Mouse (Mus musculus) thymus, adult 2 months (tissue): ENCODE measurements around the gene Nme4. TPM values are rescaled to one million over a fixed set of nuclear protein-coding genes. Genes with fewer than 3 reads are reported as not detected.

Source experiments
- DNase-seq: peaks from one replicate; pipeline ENCODE4 v3.0.0; 2021
- H3K27ac ChIP-seq: fragments of 200-500 bp; 2 replicates; pipeline ENCODE4 v1.5.1; 2012; ENCODE audit warnings: low read length, control low read depth; ENCODE audit not compliant: control insufficient read depth, insufficient read depth
- H3K27me3 ChIP-seq: fragments of 200-500 bp; 2 replicates; pipeline ENCODE4 v1.6.1; 2012; ENCODE audit warnings: mild to moderate bottlenecking, low read length, moderate library complexity, mixed read lengths; ENCODE audit not compliant: control insufficient read depth, insufficient read depth
- H3K36me3 ChIP-seq: fragments of 200-500 bp; 2 replicates; pipeline ENCODE4 v1.6.1; 2012; ENCODE audit warnings: mild to moderate bottlenecking, low read length, moderate library complexity; ENCODE audit not compliant: control insufficient read depth, insufficient read depth
- H3K4me1 ChIP-seq: fragments of 200-500 bp; replicated peaks from 2 replicates; pipeline ENCODE4 v1.6.1; 2012; ENCODE audit warnings: low read length; ENCODE audit not compliant: control insufficient read depth, insufficient read depth
- H3K4me3 ChIP-seq: fragments of 200-500 bp; 2 replicates; pipeline ENCODE4 v1.5.1; 2012; ENCODE audit warnings: mild to moderate bottlenecking, low read length, control low read depth, moderate library complexity; ENCODE audit not compliant: control insufficient read depth, insufficient read depth
- CTCF ChIP-seq: fragments of 200-500 bp; IDR thresholded peaks from 2 replicates; pipeline ENCODE4 v1.5.1; 2012; ENCODE audit warnings: mild to moderate bottlenecking, control low read depth, low read length, moderate library complexity, borderline replicate concordance; ENCODE audit not compliant: control insufficient read depth, poor library complexity, insufficient read depth; ENCODE audit errors: extremely low read depth
- POLR2A ChIP-seq: fragments of 200-500 bp; IDR thresholded peaks from 2 replicates; pipeline ENCODE4 v1.6.1; 2012; ENCODE audit warnings: mild to moderate bottlenecking, low read length, control low read depth, moderate library complexity; ENCODE audit not compliant: control insufficient read depth, poor library complexity, insufficient read depth; ENCODE audit errors: extremely low read depth
- WGBS: fragments of 180-500 bp; shearing (Covaris S2); methylation state at CpG from one replicate; pipeline ENCODE4 v1.1.7; 2018; 5-methylcytosine and 5-hydroxymethylcytosine counted together
- polyA plus RNA-seq: library from polyadenylated mRNA; depleted of rRNA; stranded (reverse); fragments of >200 nt; gene quantifications from 2 replicates; pipeline ENCODE4 v1.2.3, GENCODE M21; 2012; rRNA removed

The Nme4 gene
- polyA plus RNA-seq, result 30.9 and 33.1 TPM in 2 replicates

GRCm38 (mm10) chr17:26095121-26095740 is at the start of gene Nme4:
Gene Nme4, minus strand, starts transcription at chr17:26095602.
- 3% methylated on average over 47 of the region's 47 CpGs for WGBS
- H3K4me1 ChIP-seq, result peaks cover 17% of the 10 kb centered on the region
- TF ChIP-seq POLR2A (no peak), CTCF (no peak)
- H3K36me3 ChIP-seq, result no peaks in the 10 kb centered on the region
- H3K27me3 ChIP-seq, result no peaks in the 10 kb centered on the region
- no peak within 1 kb of the TSS for H3K27ac ChIP-seq
- peak; percentile 54 for DNase-seq
- peak within 1 kb of the TSS; percentile 49 for H3K4me3 ChIP-seq

DNA sequence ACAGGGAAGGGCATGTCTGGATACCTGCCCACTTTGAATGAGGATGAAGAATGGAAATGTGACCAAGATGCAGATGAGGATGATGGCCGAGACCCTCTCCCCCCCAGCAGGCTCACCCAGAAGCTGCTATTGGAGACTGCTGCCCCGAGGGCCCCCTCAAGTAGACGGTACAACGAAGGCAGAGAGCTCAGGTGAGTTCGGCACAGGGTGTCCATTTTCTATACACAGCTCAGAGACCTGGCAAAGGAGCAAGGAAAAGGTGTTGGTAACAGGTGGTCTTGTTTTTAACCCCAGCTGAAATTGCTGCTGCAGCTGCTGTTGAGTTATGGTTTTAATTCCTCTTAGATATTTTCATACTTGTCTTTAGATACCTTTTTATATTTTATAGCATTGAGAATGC is 48.0 kb upstream of the Nme4 start:
- WGBS, result 98% methylated on average over 5 of the region's 5 CpGs
- peaks cover 27% of the 10 kb centered on the region for H3K36me3 ChIP-seq
- no peak for DNase-seq
- no peaks in the 10 kb centered on the region for H3K27me3 ChIP-seq
- peaks cover 5% of the 10 kb centered on the region for H3K4me1 ChIP-seq
- TF ChIP-seq POLR2A (no peak), CTCF (no peak)
- no peak overlapping the region for H3K4me3 ChIP-seq
- H3K27ac ChIP-seq, result no peak overlapping the region

DNA sequence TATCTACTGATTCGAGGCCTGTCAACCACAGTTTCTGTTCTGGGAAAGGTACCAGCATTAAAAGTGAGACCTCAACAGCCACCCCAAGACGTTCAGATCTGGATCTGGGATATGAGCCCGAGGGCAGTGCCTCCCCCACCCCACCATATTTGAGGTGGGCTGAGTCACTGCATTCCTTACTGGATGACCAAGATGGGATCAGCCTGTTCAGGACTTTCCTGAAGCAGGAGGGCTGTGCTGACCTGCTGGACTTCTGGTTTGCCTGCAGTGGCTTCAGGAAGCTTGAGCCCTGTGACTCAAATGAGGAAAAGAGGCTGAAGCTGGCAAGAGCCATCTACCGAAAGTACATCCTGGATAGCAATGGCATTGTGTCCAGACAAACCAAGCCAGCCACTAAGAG is 47.4 kb upstream of the Nme4 start:
- Histone ChIP-seq H3K36me3 (peaks cover 27% of the 10 kb centered on the region), H3K27ac (no peak overlapping the region), H3K4me3 (no peak overlapping the region), H3K27me3 (no peaks in the 10 kb centered on the region), H3K4me1 (peaks cover 9% of the 10 kb centered on the region)
- TF ChIP-seq CTCF, result no peak
- no peak for TF ChIP-seq POLR2A
- DNase-seq, result no peak
- WGBS, result 88% methylated on average over 4 of the region's 4 CpGs

DNA sequence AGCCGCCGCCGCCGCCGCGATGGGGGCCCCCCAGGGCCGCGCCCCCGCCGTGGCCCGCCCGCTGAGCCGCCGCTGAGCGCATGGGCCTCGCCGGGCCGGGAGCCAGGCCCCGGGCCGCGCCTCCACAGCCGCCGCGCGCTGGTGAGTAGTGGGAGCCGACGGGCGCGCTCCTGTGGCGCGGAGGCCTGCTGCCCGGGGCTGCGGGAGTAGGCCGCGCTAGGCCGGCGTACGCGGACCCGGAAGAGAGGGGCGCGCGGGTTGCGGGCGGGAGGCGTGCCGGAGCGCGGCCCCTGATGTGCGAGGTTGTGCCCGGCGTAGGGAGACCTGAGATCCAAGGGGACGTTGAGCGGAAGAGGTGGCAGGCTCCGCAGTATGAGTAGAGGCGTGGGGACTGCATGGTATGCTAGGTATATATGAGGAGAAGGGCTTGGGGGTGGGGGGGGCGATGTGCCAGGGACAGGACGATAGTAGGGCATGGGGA is 43.5 kb upstream of the Nme4 start:
- Histone ChIP-seq H3K36me3 (peaks cover 10% of the 10 kb centered on the region; the same call in 1 of the 2 replicates), H3K4me3 (peak overlapping the region; percentile 64), H3K27me3 (no peaks in the 10 kb centered on the region), H3K27ac (no peak overlapping the region), H3K4me1 (peaks cover 10% of the 10 kb centered on the region)
- TF ChIP-seq POLR2A (no peak), CTCF (0 out of 2 replicates have a peak, but pooled peaks have one; percentile 41)
- 3% methylated on average over 58 of the region's 58 CpGs for WGBS
- peak; percentile 58 for DNase-seq

- Histone ChIP-seq H3K27me3 (no peaks in the 10 kb centered on the region), H3K27ac (peak within 1 kb of the TSS; percentile 30; the same call in 1 of the 2 replicates), H3K4me3 (peak within 1 kb of the TSS; percentile 64), H3K36me3 (peaks cover 6% of the 10 kb centered on the region; the same call in 1 of the 2 replicates), H3K4me1 (peaks cover 10% of the 10 kb centered on the region)
- DNase-seq, result peak; percentile 97
- TF ChIP-seq POLR2A (peak; percentile 85), CTCF (peak; percentile 70; the same call in 1 of the 2 replicates)
- under 1% methylated on average over 42 of the region's 42 CpGs for WGBS
These were observed 42.9 kb upstream of the Nme4 start, which contains the start of gene Axin1 for GRCm38 (mm10) chr17:26138239-26138836. Gene Axin1, plus strand, starts transcription at chr17:26138688.

- Histone ChIP-seq H3K36me3 (peaks cover 2% of the 10 kb centered on the region; the same call in 1 of the 2 replicates), H3K27me3 (no peaks in the 10 kb centered on the region), H3K4me3 (no peak overlapping the region; the same call in 1 of the 2 replicates), H3K4me1 (peaks cover 10% of the 10 kb centered on the region), H3K27ac (peak overlapping the region; percentile 30; the same call in 1 of the 2 replicates)
- DNase-seq, result no peak
- 74% methylated on average over 2 of the region's 2 CpGs for WGBS
- TF ChIP-seq CTCF, result no peak
- TF ChIP-seq POLR2A, result no peak
These were observed 42.3 kb upstream of the Nme4 start for GRCm38 (mm10) chr17:26137751-26138130.
